Mouse (Mus musculus): ENCODE measurements around the gene F12.

- no peak for TF ChIP-seq POLR2A (IDR thresholded peaks at IDR 0.05; ENCODE audit: low read depth, low read length)
- TF ChIP-seq CTCF (IDR thresholded peaks at IDR 0.05; ENCODE audit: extremely low read depth, insufficient read length, insufficient replicate concordance, low read depth, low read length): no peak
Observed at GRCm38 (mm10) chr13:55426613-55427012, at the start of gene F12.
